In genomic region chr13:100492061-100492787, GRCm38 (mm10) we compare ENCODE assay signal across 8 mouse cellular contexts. TPM values are rescaled to one million over a fixed set of nuclear protein-coding genes. Genes with fewer than 3 reads are reported as not detected.
DNase-seq lines count a peak whose midpoint lies in the region; ATAC-seq lines count a peak whose summit lies in the region.

TSS of gene Gtf2h2 (minus strand) at chr13:100492579.

- DNase-seq in NIH3T3 (ENCODE audit: low read depth) = peak; percentile 91
- DNase-seq in cerebellum, postnatal 10 days = peak; percentile 94 to 97
- peak; percentile 72 to 84 for DNase-seq in frontal cortex, postnatal 14 days (ENCODE audit: low spot score in 2 of 2)
- DNase-seq in layer of hippocampus, postnatal 25 days (ENCODE audit: extremely low spot score in 1 of 2, low spot score in 1 of 2) = peak; percentile 91 to 92
- peak; percentile 85 for DNase-seq in lung, postnatal 25 days (ENCODE audit: low spot score)
- peak; percentile 95 for DNase-seq in retina, embryonic 14.5 days (ENCODE audit: low spot score)
- peak; percentile 93 for DNase-seq in thymus, postnatal 4 days

- H3K4me1 ChIP-seq in hindbrain, embryonic 13.5 days (replicated peaks) = peaks cover 16% of the 10 kb centered on the region

- under 1% methylated on average over 51 of the region's 51 CpGs for WGBS in hindbrain, embryonic 13.5 days

- peak within 1 kb of the TSS; percentile 66 for H3K4me2 ChIP-seq in hindbrain, embryonic 13.5 days

- H3K36me3 ChIP-seq in hindbrain, embryonic 13.5 days = peaks cover 16% of the 10 kb centered on the region

- ATAC-seq in hindbrain, embryonic 13.5 days (ENCODE audit: low FRiP score) = peak; percentile 93

- peak within 1 kb of the TSS; percentile 95 for H3K4me3 ChIP-seq in hindbrain, embryonic 13.5 days

- peak within 1 kb of the TSS; percentile 89 for H3K9ac ChIP-seq in hindbrain, embryonic 13.5 days

- H3K9me3 ChIP-seq in hindbrain, embryonic 13.5 days = no peaks in the 10 kb centered on the region

- peak within 1 kb of the TSS; percentile 89 for H3K27ac ChIP-seq in hindbrain, embryonic 13.5 days

- no peaks in the 10 kb centered on the region for H3K27me3 ChIP-seq in hindbrain, embryonic 13.5 days

RNA-seq across cellular contexts. Expression of gene Gtf2h2, which starts in this region (rescaled TPM):
- 73.2 and 79.5 TPM in 2 replicates for polyA plus RNA-seq in hindbrain, embryonic 13.5 days (2015; fragmentation: Nextera tagmentation; extraction: Ambion mirVana)
- total RNA-seq in layer of hippocampus, postnatal 25 days (2021) = 10 to 100 TPM; 47.9 to 53.2 TPM

Comparison
In these comparisons a context has a peak if more than half of its experiments do, and no peak if none do; other contexts are left out.
1. Peak in every context shown above with its lines: DNase-seq, ATAC-seq, H3K4me3 ChIP-seq and H3K27ac ChIP-seq.